Mouse (Mus musculus) megakaryocyte-erythroid progenitor cell, adult 5-6 weeks (primary cell): ENCODE data around the gene Igsf9. TPM values are rescaled to one million over a fixed set of nuclear protein-coding genes. Genes with fewer than 3 reads are reported as not detected.
A peak's percentile ranks its signal among the peaks of the same experiment; 100 is the strongest.

Experiments
- ATAC-seq: replicated peaks from 2 replicates; pipeline ENCODE4 v1.8.0; 2016; ENCODE audit warnings: mild to moderate bottlenecking, inconsistent platforms; ENCODE audit not compliant: severe bottlenecking, poor library complexity, low FRiP score, low TSS enrichment
- total RNA-seq, 2 experiments: library from RNA; stranded (forward) in 1 of 2; stranded (reverse) in 1 of 2; fragments of 200-1000, 215-1000 nt in 1 of 2; fragments of >200 nt in 1 of 2; fragmentation: Nextera tagmentation in 1 of 2; gene quantifications; 2 replicates each; pipeline ENCODE4 v1.2.3; 2014 to 2017

Igsf9 gene
- total RNA-seq (2014; fragmentation: Nextera tagmentation) (not detected in 2 replicates), total RNA-seq (2017) (0.09 TPM in 1 of 2 replicates, not detected in the other)

DNA sequence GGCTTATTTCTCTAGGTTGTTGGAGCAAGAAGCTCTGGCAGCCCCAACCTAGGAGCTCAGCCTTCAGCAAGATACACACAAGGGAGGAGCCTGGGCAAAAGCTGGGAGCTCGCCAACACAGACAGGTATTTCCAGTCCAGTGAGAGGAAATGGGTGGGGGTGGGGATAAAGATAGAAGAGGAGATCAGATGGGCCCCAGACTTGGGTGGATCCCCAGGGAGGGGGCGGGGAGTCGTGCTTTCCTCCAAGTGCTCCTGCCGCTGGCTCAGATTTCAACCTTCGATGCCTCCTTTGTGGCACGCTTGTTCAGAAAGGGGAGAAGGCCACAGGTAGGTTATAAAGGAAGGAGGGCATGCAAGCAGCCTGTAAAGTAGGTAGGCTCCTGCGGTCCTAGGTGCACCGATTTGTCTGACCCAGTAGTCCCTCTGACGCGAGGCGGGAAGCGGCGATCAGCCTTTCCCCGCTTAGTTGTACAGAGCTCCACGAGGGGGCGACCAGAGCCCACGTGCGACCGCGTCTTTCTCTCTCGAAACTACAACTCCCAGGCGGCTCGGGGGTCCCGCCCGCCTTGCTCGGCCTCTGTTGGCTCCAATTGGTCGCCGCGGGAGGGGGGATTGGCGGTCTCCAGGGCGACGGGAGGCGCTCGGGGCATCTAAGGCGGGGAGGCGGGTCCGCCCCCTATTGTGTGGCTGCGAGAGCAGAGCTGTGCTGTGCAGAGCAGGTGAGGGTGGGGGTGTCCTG lies at the start of gene Igsf9:
Igsf9 (plus strand) TSS at position 249 of the 741 bp plus-strand sequence.
- ATAC-seq, result peak; percentile 86

DNA sequence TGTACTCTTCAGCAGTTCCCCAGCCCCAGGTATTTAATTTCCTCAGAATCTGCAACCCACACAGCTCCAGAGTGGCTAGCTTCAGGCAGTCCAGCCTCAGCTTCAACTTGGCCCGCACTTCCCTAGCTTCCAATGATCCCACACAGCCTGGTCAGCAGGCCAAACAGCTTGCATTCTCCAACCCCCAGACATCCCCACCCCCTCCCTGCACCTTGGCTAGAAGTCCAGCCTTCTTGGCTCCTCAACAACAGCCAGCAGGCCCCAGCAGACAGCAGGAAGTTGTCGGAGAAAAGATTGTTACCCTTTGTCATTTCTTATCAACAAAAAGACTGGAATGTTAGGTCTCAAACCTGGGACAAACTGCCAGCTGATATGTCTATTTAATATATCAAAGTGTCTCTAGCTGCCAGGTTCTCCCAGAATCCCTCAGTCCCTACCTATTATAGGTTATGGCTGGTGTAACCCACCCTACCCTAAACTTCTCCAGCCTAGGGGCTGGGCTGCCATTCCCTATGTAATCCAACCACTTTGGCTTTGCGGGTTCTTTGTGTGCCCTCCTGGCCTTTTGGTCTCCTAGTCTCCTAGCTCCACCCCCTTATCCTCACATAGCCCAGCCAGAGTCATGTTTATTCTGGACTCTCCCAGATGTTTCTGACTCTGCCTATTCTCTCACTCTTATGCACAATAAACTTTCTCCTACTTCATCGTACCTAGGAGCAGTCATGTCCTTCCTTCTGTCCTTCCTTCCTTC lies 49.6 kb upstream of the Igsf9 start:
- no peak for ATAC-seq

DNA sequence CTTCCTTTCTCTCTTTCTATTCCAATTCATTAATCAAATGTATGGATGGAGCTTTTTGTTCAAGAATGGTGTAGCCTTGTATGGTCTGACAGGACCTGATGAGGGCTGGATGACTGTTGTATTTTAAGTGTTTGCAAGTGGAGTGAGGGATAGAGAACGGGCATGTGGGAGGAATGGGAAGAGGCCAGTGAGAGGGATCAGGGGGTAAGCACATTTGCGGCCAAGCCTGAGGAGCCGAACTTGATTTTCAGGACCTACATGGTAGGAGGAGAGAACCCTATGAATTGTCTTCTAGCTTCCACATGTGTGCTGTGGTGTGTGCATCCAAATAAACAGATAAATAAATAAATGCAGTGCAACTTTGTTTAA lies 49.0 kb upstream of the Igsf9 start:
- no peak for ATAC-seq

DNA sequence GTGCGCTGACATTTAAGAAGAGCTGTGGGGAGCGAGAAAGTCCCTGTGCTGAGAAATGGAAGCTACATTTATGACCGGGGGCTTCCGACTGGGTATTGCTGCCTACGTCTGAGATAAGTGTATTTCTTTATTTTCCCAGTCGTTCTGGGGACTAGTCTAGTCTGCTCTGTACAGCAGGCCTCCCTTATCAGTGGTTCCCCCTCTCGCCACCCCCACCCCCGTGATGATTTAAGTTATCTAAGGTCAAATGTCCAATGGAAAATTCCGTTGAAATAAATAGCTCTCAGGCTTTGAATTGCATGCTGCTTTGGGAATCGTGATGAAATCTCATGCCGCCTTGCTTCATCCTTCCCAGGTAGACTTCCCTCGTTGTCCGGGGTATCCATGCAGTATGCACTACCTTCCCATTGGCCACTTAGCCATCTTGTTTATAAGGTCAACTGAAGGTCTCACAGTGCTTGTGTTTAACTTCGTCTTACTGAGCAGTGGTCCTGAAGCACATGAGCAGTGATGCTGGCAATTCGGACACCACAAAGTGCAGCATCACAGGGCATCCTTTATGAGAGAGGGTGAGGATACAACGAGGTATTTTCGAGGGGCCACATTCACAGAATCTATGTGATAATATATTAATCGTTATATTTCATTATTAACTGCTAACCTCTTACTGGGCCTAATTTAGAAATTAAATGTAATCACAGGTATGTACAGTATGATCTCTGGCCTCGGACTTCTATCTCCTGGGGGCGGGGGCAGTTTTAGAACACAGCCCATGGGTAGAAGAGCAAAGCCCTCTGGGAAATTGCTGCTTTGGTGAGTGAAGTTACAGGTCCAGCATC lies 48.4 kb upstream of the Igsf9 start:
- no peak for ATAC-seq

DNA sequence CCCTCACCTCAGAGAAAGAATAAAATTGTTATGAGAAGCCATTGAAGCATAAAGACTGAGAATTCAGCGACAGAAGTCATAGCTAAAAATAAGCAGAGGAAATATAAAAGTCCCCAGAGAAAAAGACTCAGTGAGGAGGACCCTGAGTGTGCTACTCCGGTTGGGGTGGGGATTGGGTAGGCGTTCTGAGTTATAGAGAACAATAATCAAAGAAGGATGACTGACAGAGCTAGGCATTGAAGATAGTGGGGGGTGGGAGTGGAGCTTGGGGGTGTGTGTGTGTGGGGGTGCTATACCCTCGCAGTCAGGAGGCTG lies 47.8 kb upstream of the Igsf9 start:
- ATAC-seq, result no peak

DNA sequence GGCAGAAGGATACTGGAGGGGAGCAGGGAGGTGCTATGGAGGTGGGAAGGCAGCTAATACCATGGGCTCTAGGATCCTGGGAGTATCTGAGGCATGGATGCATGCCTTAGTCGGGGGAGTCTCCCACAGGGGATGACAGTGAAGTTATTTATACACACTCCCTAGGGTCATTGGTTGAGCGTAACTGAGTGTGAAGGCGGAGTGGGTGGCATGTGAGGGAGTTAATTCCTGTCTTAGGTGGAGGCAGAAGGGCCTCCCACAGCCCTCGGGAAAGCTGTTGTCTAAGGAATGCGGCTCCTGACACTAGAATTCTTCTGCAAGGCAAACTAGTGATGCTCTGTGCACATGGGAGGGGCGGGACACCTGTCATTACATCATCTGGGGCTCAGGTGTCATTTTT lies 44.8 kb upstream of the Igsf9 start:
- ATAC-seq, result no peak

DNA sequence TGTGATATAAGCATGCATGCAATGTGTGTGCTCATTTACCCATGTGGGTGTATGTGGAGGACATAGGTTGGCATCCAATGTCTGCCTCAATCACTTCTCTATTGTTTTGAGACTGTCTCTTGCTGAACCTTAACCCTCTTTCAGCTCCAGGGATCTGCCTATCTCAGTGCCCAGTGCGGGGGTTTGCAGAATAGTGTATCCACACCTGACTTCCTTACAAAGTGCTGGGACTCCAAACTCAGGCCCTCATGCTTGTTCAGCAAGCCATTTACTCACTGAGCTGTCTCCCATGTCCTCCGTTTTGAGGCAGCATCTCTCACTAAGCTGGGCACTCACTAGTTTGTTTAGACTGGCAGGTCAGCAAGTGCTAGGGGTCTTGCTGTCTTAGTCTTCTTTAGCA lies 43.0 kb upstream of the Igsf9 start:
- no peak for ATAC-seq

DNA sequence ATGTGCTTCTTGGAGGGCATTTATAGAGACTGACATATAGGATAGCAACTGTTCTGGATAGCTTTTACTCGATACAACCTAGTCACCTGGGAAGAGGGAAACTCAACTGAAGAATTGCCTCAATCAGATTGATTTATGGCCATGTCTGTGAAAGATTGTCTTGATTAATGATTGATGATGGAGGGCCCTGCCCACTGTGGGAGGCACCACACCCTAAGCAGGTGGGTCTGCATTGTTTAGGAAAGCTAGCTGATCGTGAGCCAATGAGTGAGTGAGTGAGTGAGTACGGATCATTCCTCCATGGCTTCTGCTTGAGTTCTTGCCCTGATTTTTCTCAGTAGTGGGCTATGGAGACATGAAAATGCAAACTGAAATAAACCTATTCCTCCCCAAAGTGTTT lies 41.1 kb upstream of the Igsf9 start:
- no peak for ATAC-seq

DNA sequence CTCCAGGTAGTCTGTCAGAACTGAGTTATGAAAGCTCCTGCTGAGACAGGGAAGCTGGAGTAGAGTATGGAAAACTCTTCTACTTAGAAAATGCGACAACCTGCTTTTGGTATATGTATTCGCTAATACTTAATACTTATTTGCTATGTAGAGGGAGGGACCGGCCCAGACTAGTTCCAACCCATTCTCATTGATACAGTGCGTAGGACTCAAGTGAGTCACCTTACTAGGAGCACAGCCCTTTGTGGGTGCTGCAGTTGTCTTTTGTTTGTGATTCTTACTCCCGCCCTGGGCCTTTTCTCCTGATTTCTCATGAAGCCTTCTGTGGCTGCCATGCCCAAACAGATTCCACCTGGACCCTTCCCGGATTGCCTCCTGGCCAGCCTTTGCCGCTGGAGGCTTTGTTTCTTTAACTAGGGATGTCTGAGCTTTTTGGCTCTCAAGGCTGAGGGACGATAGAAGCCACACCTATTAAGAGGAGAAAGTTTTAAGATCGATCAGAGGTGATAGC lies 39.6 kb upstream of the Igsf9 start:
- no peak for ATAC-seq

DNA sequence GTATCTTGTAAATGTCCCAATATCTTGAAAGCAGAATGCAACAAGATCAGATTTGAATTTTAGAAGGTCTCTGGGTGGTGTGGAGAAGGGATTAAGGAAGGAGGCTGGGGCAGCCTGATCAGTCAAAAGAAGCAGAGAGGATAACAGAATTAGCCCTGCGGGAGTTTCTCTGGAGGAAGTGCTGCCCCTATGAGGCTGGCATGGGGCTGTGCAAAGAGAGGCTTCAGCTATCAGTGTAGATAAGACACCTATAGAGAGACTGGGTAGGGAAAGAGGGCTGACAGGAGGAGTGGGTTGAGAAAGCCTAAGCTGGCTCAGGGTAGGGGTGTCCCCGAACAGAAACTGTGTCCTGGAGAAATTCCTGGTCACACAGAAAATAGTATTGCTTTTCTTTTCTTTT lies 31.4 kb upstream of the Igsf9 start:
- peak; percentile 71 for ATAC-seq

DNA sequence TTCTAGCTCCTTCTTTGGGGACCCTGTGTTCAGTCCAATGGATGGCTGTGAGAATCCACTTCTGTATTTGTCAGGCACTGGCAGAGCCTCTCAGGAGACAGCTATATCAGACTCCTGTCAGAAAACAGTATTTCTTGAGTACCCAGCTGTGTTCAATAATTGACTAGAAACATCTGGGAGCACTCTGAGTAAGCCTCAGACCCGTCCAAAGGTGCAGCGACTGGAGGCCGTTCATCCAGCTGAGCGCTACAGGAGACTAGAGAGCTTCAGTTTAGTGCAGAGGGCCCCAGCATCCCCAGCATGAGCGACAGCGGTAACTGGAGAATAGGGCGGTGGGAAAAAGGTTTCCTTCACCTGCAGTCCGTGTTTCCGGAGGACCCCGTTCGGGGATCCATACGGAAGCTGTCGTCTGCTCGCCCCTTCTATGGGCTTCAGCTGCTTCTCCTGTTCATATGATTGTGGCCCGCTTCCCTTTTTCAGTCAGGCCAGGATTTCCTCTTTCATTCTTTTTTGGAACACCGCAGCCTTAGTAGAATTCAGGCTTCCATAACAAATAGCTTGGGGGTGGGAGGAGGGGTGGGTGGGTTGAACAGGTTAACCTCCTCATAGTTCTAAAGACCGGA lies 30.6 kb upstream of the Igsf9 start:
- ATAC-seq, result no peak

DNA sequence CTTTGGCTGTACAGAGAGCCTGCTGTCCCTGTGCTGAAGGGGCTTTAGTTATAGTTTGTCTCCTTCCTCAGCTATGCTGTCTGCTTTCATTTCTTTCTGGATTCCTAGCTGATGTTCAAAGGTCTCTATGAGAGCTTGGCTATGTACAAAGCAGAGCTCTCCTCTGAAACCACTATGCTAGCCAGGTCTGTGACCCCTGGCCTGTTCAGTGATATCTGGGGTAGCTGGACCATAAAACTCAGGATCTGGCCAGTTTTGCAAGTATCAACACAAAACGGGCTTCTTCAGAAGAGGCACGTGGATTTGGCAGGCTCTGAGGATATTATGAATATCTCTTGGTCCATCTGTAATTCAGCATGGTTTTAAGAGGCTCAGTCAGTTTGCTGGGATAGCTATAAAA lies 28.7 kb upstream of the Igsf9 start:
- ATAC-seq, result no peak

DNA sequence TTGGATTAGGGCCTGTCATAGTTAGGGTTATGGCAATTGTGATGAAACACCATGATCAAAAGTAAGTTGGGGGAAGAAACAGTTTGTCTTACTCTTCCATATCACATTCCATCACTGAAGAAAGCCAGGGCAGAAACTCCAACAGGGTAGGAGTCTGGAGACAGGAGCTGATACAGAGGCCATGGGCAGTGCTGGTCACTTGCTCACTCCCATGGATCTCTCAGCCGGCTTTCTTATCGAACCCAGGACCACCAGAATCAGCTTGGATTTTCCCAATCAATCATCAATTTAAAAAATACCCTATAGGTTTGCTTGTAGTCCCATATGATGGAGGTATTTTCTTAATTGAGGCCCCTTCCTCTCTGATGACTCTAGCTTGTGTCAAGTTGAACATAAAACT lies 27.8 kb upstream of the Igsf9 start:
- ATAC-seq, result no peak

DNA sequence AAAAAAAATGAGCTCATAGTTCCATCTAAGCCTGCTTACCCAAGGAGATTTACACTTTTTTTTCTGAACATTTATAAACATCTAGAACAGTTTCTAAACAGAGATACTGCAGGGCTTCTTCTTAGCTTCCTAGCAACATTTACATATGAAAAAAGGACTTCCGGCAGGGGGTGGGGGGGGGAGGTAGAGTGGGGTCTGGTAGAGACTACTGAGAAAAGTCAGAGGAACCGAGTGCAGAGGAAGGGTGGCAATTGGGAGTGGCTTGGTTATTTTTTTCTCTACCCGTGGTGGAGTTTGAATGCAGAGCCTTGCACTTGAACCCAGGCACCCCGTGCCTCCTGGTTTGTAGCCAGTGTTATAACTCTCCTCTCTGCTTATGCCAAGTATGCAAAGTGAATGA lies 26.2 kb upstream of the Igsf9 start:
- ATAC-seq, result no peak

DNA sequence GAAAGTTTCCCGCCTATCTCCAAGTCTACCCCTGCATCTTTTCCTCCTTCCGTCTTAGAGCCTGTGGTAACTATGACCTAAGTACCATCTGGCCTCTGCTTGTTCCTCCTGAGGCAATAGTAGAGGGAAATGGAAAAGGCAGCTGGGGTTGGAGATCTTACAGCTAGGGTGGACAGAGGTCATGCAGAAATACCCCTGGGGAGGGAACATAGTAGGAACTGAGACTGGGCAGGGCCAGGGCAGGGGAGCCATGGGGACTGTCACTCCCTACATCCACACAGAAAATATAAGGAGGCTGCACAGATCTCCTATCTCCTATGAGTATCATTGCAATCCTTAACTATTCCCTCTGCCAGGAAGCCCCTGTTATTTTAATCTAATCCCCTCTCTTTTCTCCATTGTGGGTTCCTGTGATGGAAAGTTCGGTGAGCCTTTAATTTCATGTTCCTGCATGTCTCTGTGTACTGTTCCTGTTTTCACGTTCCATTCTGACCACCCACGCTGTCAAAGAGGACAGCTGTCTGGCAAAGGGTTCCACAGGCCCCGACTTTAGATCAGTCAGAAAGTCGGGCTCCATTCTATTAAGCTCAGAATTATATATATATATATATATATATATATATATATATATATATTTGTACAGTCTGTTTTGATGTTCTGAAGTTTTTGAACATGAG lies 25.4 kb upstream of the Igsf9 start:
- 0 out of 2 replicates have a peak, but pooled peaks have one; percentile 23 for ATAC-seq

DNA sequence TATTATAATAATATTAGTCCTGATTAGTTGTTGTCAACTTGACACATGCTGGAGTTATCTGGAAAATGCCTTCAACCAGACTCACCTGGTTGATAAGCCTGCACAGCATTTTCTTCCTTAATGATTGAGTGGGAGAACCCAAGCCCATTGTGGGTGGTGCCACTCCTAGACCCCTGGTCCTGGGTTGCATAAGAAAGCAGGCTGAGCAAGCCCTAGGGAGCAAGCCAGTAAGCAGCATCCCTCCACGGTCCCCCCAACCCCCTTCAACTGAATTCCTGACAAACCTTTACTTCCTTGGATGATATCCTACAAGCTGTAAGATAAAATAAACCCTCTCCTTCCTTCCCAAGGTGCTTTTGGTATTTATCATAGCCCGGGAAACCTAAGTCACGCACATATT lies 24.4 kb upstream of the Igsf9 start:
- no peak for ATAC-seq

DNA sequence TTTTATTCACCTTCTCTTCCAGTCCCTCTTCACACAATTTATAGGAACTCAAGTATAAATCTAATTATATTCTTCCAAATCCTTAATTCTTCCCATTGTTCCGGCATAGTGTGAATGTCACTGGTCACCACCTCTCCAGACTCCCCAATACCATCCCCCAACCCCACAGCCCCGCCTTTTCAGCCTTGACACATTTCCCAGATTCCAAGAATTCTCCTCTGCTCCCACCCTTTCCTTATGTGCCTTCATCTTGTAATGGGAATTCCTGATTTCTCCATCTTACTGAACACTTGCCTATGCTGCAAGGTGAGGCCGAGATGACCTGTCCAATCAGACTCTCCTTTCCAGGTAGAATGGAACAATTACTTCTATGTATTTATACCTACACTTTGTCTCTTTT lies 23.5 kb upstream of the Igsf9 start:
- no peak for ATAC-seq

DNA sequence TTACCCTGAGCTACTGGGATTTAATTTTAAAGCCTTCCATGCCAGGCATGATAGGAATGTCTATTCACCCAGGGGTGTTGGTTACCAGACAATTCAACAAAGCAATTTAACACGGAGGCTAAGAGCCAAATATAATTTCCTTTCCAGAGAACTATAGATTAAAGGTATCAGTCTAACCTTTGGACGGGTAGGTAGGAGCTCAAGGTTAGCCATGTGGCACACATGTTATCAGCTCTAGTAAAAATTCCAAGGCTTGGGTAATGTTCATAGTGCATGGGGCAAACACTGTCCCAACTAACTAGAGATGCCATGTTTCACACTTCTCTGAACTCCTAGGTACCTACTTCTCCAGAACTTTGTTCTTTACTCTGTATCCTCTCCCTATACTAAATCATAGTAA lies 20.0 kb upstream of the Igsf9 start:
- no peak for ATAC-seq

DNA sequence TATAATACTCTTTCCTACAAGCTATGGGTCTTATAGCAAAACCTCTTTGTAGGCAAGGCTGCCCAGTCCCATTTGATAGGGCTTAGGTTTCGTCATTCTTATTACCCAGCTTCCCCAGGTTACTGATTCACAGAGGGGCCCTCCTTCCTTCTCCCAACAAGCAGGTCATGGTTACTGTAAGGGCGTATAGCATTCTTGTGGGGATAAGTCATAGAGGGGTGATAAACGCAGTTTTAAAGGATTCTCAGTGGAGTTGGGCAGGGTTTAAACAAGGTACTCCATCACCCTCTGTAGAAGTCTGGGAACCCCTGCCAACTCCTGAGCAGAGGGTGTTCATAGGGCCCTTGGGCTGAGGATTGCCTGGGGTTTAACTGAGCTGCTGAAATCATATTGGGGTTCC lies 19.1 kb upstream of the Igsf9 start:
- no peak for ATAC-seq
